Mouse (Mus musculus): ENCODE data around the gene Taf8. TPM values are rescaled to one million over a fixed set of nuclear protein-coding genes. Genes with fewer than 3 reads are reported as not detected.
A peak's percentile ranks its signal among the peaks of the same experiment; 100 is the strongest.

Taf8 gene
- polyA plus RNA-seq, 1 experiment from 2014 or later: 23.5 TPM

- Histone ChIP-seq H3K27ac (no peak within 1 kb of the TSS), H3K4me3 (peak within 1 kb of the TSS; percentile 43), H3K36me3 (no peaks in the 10 kb centered on the region), H3K4me1 (replicated peaks) (peaks cover 20% of the 10 kb centered on the region), H3K27me3 (peaks cover 49% of the 10 kb centered on the region), H3K9ac (peak within 1 kb of the TSS; percentile 67), H3K9me3 (no peaks in the 10 kb centered on the region), H3K4me2 (peak within 1 kb of the TSS; percentile 73)
- ATAC-seq (ENCODE audit: low FRiP score): no peak
- WGBS: 1% methylated on average over 45 of the region's 45 CpGs
These were observed 65.8 kb downstream of the Taf8 start, which contains the start of gene AI661453 for GRCm38 (mm10) chr17:47436156-47436906. AI661453 (plus strand) TSS chr17:47436615.

Other genes starting within 250 kb of the Taf8 start
- 70.6 and 75.7 TPM in 2 replicates for gene Mrps10, start 133.4 kb downstream of the Taf8 start, polyA plus RNA-seq (2015; fragmentation: Nextera tagmentation; extraction: Ambion mirVana)
- 0.83 and 0.84 TPM in 2 replicates for gene Guca1b, start 116.9 kb downstream of the Taf8 start, polyA plus RNA-seq (2015; fragmentation: Nextera tagmentation; extraction: Ambion mirVana)
- gene Guca1a, start 101.7 kb downstream of the Taf8 start, polyA plus RNA-seq (2015; fragmentation: Nextera tagmentation; extraction: Ambion mirVana): 0.61 and 0.65 TPM in 2 replicates
- gene AI661453, start 65.7 kb downstream of the Taf8 start, polyA plus RNA-seq (2015; fragmentation: Nextera tagmentation; extraction: Ambion mirVana): 0.22 and 0.34 TPM in 2 replicates
- 0.34 and 0.79 TPM in 2 replicates for gene 1700001C19Rik, start 64.9 kb downstream of the Taf8 start, polyA plus RNA-seq (2015; fragmentation: Nextera tagmentation; extraction: Ambion mirVana)
- 74.3 and 75.2 TPM in 2 replicates for gene Ccnd3, start 2.8 kb upstream of the Taf8 start, polyA plus RNA-seq (2015; fragmentation: Nextera tagmentation; extraction: Ambion mirVana)
- 33.9 and 34.2 TPM in 2 replicates for gene Bysl, start 109.2 kb upstream of the Taf8 start, polyA plus RNA-seq (2015; fragmentation: Nextera tagmentation; extraction: Ambion mirVana)
- 42.5 and 44.8 TPM in 2 replicates for gene Med20, start 109.3 kb upstream of the Taf8 start, polyA plus RNA-seq (2015; fragmentation: Nextera tagmentation; extraction: Ambion mirVana)
- 2.1 and 2.7 TPM in 2 replicates for gene Gm20517, start 109.3 kb upstream of the Taf8 start, polyA plus RNA-seq (2015; fragmentation: Nextera tagmentation; extraction: Ambion mirVana)
- gene Usp49, start 128.4 kb upstream of the Taf8 start, polyA plus RNA-seq (2015; fragmentation: Nextera tagmentation; extraction: Ambion mirVana): 8.6 and 9.1 TPM in 2 replicates
- gene Tomm6, start 186.1 kb upstream of the Taf8 start, polyA plus RNA-seq (2015; fragmentation: Nextera tagmentation; extraction: Ambion mirVana): 289 and 295 TPM in 2 replicates
- 28.6 and 32.9 TPM in 2 replicates for gene Frs3, start 186.7 kb upstream of the Taf8 start, polyA plus RNA-seq (2015; fragmentation: Nextera tagmentation; extraction: Ambion mirVana)
- 0.52 and 0.71 TPM in 2 replicates for gene Gm21981, start 192.2 kb upstream of the Taf8 start, polyA plus RNA-seq (2015; fragmentation: Nextera tagmentation; extraction: Ambion mirVana)
- gene Prickle4, start 192.4 kb upstream of the Taf8 start, polyA plus RNA-seq (2015; fragmentation: Nextera tagmentation; extraction: Ambion mirVana): 0.43 and 0.52 TPM in 2 replicates
- not detected in 2 replicates for gene Pgc, start 224.6 kb upstream of the Taf8 start, polyA plus RNA-seq (2015; fragmentation: Nextera tagmentation; extraction: Ambion mirVana)
- gene Tfeb, start 234.7 kb upstream of the Taf8 start, polyA plus RNA-seq (2015; fragmentation: Nextera tagmentation; extraction: Ambion mirVana): 2.8 and 3.3 TPM in 2 replicates